Mouse (Mus musculus) heart, adult 2 months (tissue): ENCODE measurements around the gene Gsdma2. TPM values are rescaled to one million over a fixed set of nuclear protein-coding genes. Genes with fewer than 3 reads are reported as not detected.
A peak's percentile ranks its signal among the peaks of the same experiment; 100 is the strongest.

Experiments
- DNase-seq, 2 experiments: peaks; one replicate each; pipeline ENCODE4 v3.0.0; 2021
- H3K27ac ChIP-seq: fragments of 200-600 bp; 2 replicates; pipeline ENCODE4 v1.8.1; 2022
- H3K27me3 ChIP-seq: fragments of 200-500 bp; 2 replicates; pipeline ENCODE4 v1.6.1; 2012; ENCODE audit warnings: mild to moderate bottlenecking, low read length, inconsistent platforms, mixed read lengths; ENCODE audit not compliant: control insufficient read depth, insufficient read depth
- H3K36me3 ChIP-seq: fragments of 200-500 bp; 2 replicates; pipeline ENCODE4 v1.6.1; 2012; ENCODE audit warnings: low read length, inconsistent platforms; ENCODE audit not compliant: control insufficient read depth, insufficient read depth
- H3K4me1 ChIP-seq: fragments of 200-500 bp; 2 replicates; pipeline ENCODE4 v1.6.1; 2011; ENCODE audit warnings: low read length; ENCODE audit not compliant: control insufficient read depth, insufficient read depth
- H3K4me3 ChIP-seq: fragments of 200-600 bp; 2 replicates; pipeline ENCODE4 v1.8.1; 2022
- H3K79me2 ChIP-seq: fragments of 200-500 bp; replicated peaks from 2 replicates; pipeline ENCODE4 v1.6.1; 2012; ENCODE audit warnings: mild to moderate bottlenecking, inconsistent platforms, low read length, moderate library complexity, mixed read lengths; ENCODE audit not compliant: control insufficient read depth, insufficient read depth
- H3K9ac ChIP-seq: fragments of 200-500 bp; 2 replicates; pipeline ENCODE4 v1.6.1; 2012; ENCODE audit warnings: low read depth, mild to moderate bottlenecking, control low read depth, inconsistent platforms, low read length, mixed read lengths
- CTCF ChIP-seq: fragments of 200-600 bp; IDR thresholded peaks from 2 replicates; pipeline ENCODE4 v1.8.1; 2022; ENCODE audit warnings: antibody characterized with exemption, mild to moderate bottlenecking, moderate library complexity
- EP300 ChIP-seq: fragments of 200-500 bp; IDR thresholded peaks from 2 replicates; pipeline ENCODE4 v1.6.1; 2011; ENCODE audit warnings: low read depth, low read length, control low read depth; ENCODE audit not compliant: insufficient read depth
- POLR2A ChIP-seq: fragments of 200-500 bp; IDR thresholded peaks from 2 replicates; pipeline ENCODE4 v1.6.1; 2011; ENCODE audit warnings: mild to moderate bottlenecking, low read depth, low read length, control low read depth; ENCODE audit not compliant: insufficient read depth
- WGBS: fragments of 180-500 bp; shearing (Covaris S2); methylation state at CpG from one replicate; pipeline ENCODE4 v1.1.7; 2018; 5-methylcytosine and 5-hydroxymethylcytosine counted together
- intact Hi-C: fragments of 180-260 bp; cut with DNase I; formaldehyde crosslinking; loops from one replicate; pipeline ENCODE4 v1.15.1; 2025
- polyA plus RNA-seq: library from polyadenylated mRNA; depleted of rRNA; stranded (reverse); fragments of >200 nt; gene quantifications from 2 replicates; pipeline ENCODE4 v1.2.3, GENCODE M21; 2012; rRNA removed
- total RNA-seq, 2 experiments: library from RNA; stranded (reverse); gene quantifications; 2 replicates each; pipeline ENCODE4 v1.2.3; 2021

Gene Gsdma2
- total and polyA plus RNA-seq, 3 experiments: not detected

DNA sequence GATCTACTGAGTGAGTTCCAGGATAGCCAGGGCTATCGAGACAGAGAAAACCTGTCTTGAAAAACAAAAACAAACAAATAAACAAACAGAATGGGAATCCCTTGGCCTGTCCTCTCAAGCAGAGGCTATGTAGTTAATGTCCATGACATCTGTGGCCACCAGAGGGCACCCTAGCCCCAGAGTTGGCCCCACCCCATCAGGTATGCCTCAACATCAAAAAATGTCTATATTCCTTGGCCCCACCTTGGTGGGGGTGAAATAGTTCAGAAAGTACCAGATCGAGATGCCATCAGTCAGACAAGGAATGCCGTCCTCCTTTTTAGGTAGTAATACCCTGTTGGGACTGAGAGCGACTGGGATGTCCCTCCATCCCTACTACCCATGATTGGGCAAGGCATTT, 53.4 kb downstream of the Gsdma2 start:
- TF ChIP-seq EP300 (peak; percentile 81; the same call in 1 of the 2 replicates), CTCF (peak; percentile 93), POLR2A (no peak)
- H3K4me3 ChIP-seq: no peak overlapping the region
- no peak overlapping the region for H3K9ac ChIP-seq
- DNase-seq: peak; percentile 76 to 88
- intact Hi-C loops: loop anchor here (1.0 to 5.0 kb wide), 5 partner anchors 9 to 207 kb away; partner anchors contain the start of gene Cdc6
- H3K36me3 ChIP-seq: no peaks in the 10 kb centered on the region
- no peak overlapping the region for H3K27ac ChIP-seq
- no peaks in the 10 kb centered on the region for H3K27me3 ChIP-seq
- H3K79me2 ChIP-seq: no peaks in the 10 kb centered on the region
- 28% methylated on average over 4 of the region's 4 CpGs for WGBS
- H3K4me1 ChIP-seq: peaks cover 4% of the 10 kb centered on the region

DNA sequence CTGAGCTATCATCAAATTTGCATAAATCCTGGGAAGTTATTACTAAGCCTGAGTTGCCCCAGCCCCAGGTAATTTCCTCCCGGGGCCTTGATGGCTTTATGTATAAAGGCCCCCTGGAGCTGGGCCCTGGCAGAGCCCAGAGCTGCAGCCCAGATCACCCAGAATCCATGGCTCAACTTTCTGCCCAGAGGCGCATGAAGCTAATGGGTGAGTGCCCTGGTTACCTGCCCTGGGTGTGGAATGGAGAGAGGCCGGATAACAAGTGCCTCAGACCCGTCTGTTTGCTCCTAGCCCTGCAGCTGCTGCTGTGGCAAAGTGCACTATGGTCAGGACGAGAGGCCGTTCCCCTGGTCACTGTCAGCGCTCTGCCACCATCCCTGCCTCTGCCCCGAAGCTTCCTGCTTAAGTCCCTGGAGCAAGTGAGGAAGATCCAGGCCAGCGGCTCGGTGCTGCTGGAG, 54.7 kb downstream of the Gsdma2 start, which contains the start of gene Csf3:
Gene Csf3, plus strand, starts transcription at position 51 of the 458 bp plus-strand sequence.
- H3K4me3 ChIP-seq: no peak within 1 kb of the TSS
- WGBS: 79% methylated on average over 10 of the region's 10 CpGs
- no peak within 1 kb of the TSS for H3K9ac ChIP-seq
- H3K27me3 ChIP-seq: no peaks in the 10 kb centered on the region
- peak in 1 of 2 experiments; percentile 16 for DNase-seq
- H3K27ac ChIP-seq: no peak within 1 kb of the TSS
- H3K4me1 ChIP-seq: peaks cover 4% of the 10 kb centered on the region; the same call in 1 of the 2 replicates
- no peaks in the 10 kb centered on the region for H3K36me3 ChIP-seq
- no peaks in the 10 kb centered on the region for H3K79me2 ChIP-seq
- TF ChIP-seq EP300: no peak
- no peak for TF ChIP-seq CTCF
- no peak for TF ChIP-seq POLR2A
- intact Hi-C loops: loop anchor here (5.0 kb wide), 2 partner anchors 36 to 206 kb away; partner anchors contain the start of gene Cdc6

DNA sequence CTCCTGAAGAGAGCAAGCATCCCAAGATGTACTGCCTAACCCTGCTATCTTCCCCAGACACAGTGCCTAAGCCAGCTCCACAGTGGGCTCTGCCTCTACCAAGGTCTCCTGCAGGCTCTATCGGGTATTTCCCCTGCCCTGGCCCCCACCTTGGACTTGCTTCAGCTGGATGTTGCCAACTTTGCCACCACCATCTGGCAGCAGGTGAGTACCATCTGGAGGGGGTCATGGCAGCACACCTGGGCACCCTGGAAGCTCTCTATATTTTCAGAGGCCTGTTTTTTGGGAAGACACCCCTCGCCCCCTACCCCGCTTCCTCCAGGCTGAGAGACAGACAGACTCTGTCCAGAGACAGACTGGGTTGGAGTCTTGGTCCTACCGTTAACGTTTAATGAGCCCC, 55.8 kb downstream of the Gsdma2 start:
- H3K27ac ChIP-seq: no peak overlapping the region
- H3K79me2 ChIP-seq: no peaks in the 10 kb centered on the region
- H3K36me3 ChIP-seq: no peaks in the 10 kb centered on the region
- 70% methylated on average over 5 of the region's 5 CpGs for WGBS
- no peaks in the 10 kb centered on the region for H3K27me3 ChIP-seq
- H3K4me1 ChIP-seq: peaks cover 4% of the 10 kb centered on the region; the same call in 1 of the 2 replicates
- no peak overlapping the region for H3K9ac ChIP-seq
- H3K4me3 ChIP-seq: no peak overlapping the region
- peak in 1 of 2 experiments; percentile 17 for DNase-seq
- intact Hi-C loops: loop anchor here (5.0 kb wide), 2 partner anchors 35 to 205 kb away; partner anchors contain the start of gene Cdc6
- no peak for TF ChIP-seq POLR2A
- TF ChIP-seq EP300: no peak
- no peak for TF ChIP-seq CTCF

DNA sequence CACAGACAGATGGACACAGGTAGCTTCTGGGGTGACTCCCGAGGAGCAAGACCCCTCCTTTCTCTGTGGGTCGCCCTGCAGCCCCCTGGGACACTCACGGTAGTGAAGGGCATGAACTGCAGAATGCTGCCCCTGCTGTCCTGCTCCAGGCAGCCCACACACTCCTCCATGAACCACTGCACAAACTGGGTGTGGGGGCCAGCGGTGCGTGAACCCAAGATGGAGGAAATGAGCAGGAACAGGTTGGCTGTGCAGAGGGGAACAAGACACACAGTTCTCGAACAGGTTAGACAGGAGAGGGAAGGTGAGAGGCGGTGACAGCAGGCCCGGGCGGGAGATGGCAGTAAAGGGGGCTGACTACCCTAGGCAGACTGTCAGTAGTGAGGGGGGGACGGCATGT, 58.5 kb downstream of the Gsdma2 start:
- Histone ChIP-seq H3K27me3 (no peaks in the 10 kb centered on the region), H3K36me3 (peaks cover 2% of the 10 kb centered on the region; the same call in 1 of the 2 replicates), H3K27ac (no peak overlapping the region), H3K79me2 (no peaks in the 10 kb centered on the region), H3K4me3 (no peak overlapping the region), H3K9ac (no peak overlapping the region), H3K4me1 (peaks cover 21% of the 10 kb centered on the region)
- 88% methylated on average over 10 of the region's 10 CpGs for WGBS
- intact Hi-C loops: no loop called here
- TF ChIP-seq CTCF (no peak), POLR2A (no peak), EP300 (no peak)
- DNase-seq: no peak

Other genes with a start within 250 kb of the Gsdma2 start
- 1 to 10 TPM; 7.7 to 8.5 TPM for gene Pgap3, start 246.3 kb upstream of the Gsdma2 start, total RNA-seq
- 18.8 and 21.1 TPM in 2 replicates for gene Pgap3, start 246.3 kb upstream of the Gsdma2 start, polyA plus RNA-seq
- gene Erbb2, start 234.3 kb upstream of the Gsdma2 start, total RNA-seq: 1 to 10 TPM; 6.6 to 6.9 TPM
- gene Erbb2, start 234.3 kb upstream of the Gsdma2 start, polyA plus RNA-seq: 8.4 and 9.2 TPM in 2 replicates
- 10 to 100 TPM; 61.6 to 63.6 TPM for gene Mien1, start 207.8 kb upstream of the Gsdma2 start, total RNA-seq
- 53.5 and 80.0 TPM in 2 replicates for gene Mien1, start 207.8 kb upstream of the Gsdma2 start, polyA plus RNA-seq
- gene Grb7, start 200.4 kb upstream of the Gsdma2 start, total RNA-seq: under 1 TPM; 0.11 to 0.31 TPM
- gene Grb7, start 200.4 kb upstream of the Gsdma2 start, polyA plus RNA-seq: 0.56 and 0.72 TPM in 2 replicates
- gene Ikzf3, start 100.7 kb upstream of the Gsdma2 start, total RNA-seq: 1 to 10 TPM in 1 of 2 experiments, under 1 TPM in 1; 0.94 to 1.5 TPM
- gene Ikzf3, start 100.7 kb upstream of the Gsdma2 start, polyA plus RNA-seq: 0.61 and 1.5 TPM in 2 replicates
- gene Zpbp2, start 95.7 kb upstream of the Gsdma2 start, total RNA-seq: not detected
- 0.23 TPM in 1 of 2 replicates, not detected in the other for gene Zpbp2, start 95.7 kb upstream of the Gsdma2 start, polyA plus RNA-seq
- 10 to 100 TPM; 40.2 to 40.9 TPM for gene Ormdl3, start 59.4 kb upstream of the Gsdma2 start, total RNA-seq
- gene Ormdl3, start 59.4 kb upstream of the Gsdma2 start, polyA plus RNA-seq: 61.2 and 63.8 TPM in 2 replicates
- gene Lrrc3c, start 48.5 kb upstream of the Gsdma2 start, total RNA-seq: not detected
- gene Lrrc3c, start 48.5 kb upstream of the Gsdma2 start, polyA plus RNA-seq: not detected in 2 replicates
- gene Gm12355, start 21.1 kb upstream of the Gsdma2 start, total RNA-seq: 10 to 100 TPM in 1 of 2 experiments, 1 to 10 TPM in 1; 7.9 to 10.8 TPM
- not detected in 2 replicates for gene Gm12355, start 21.1 kb upstream of the Gsdma2 start, polyA plus RNA-seq
- 1 to 10 TPM; 2.7 to 2.9 TPM for gene Gsdma3, start 20.4 kb upstream of the Gsdma2 start, total RNA-seq
- not detected in 2 replicates for gene Gsdma3, start 20.4 kb upstream of the Gsdma2 start, polyA plus RNA-seq
- gene Gsdma, start 17.6 kb downstream of the Gsdma2 start, total RNA-seq: not detected
- 0.04 TPM in 1 of 2 replicates, not detected in the other for gene Gsdma, start 17.6 kb downstream of the Gsdma2 start, polyA plus RNA-seq
- gene Psmd3, start 35.8 kb downstream of the Gsdma2 start, total RNA-seq: 100 to 1,000 TPM in 1 of 2 experiments, 10 to 100 TPM in 1; 89.5 to 105 TPM
- gene Psmd3, start 35.8 kb downstream of the Gsdma2 start, polyA plus RNA-seq: 144 and 173 TPM in 2 replicates
- not detected for gene Csf3, start 54.5 kb downstream of the Gsdma2 start, total RNA-seq
- gene Csf3, start 54.5 kb downstream of the Gsdma2 start, polyA plus RNA-seq: not detected in 2 replicates
- gene Med24, start 82.7 kb downstream of the Gsdma2 start, total RNA-seq: 10 to 100 TPM; 41.6 to 48.1 TPM
- 54.5 and 65.2 TPM in 2 replicates for gene Med24, start 82.7 kb downstream of the Gsdma2 start, polyA plus RNA-seq
- 100 to 1,000 TPM; 103 to 105 TPM for gene Thra, start 93.9 kb downstream of the Gsdma2 start, total RNA-seq
- 89.4 and 104 TPM in 2 replicates for gene Thra, start 93.9 kb downstream of the Gsdma2 start, polyA plus RNA-seq
- gene Nr1d1, start 128.6 kb downstream of the Gsdma2 start, total RNA-seq: 100 to 1,000 TPM in 1 of 2 experiments, 10 to 100 TPM in 1; 35.5 to 111 TPM
- 190 and 208 TPM in 2 replicates for gene Nr1d1, start 128.6 kb downstream of the Gsdma2 start, polyA plus RNA-seq
- 10 to 100 TPM; 68.9 to 75.3 TPM for gene Msl1, start 148.8 kb downstream of the Gsdma2 start, total RNA-seq
- 21.9 and 44.4 TPM in 2 replicates for gene Msl1, start 148.8 kb downstream of the Gsdma2 start, polyA plus RNA-seq
- gene Casc3, start 158.1 kb downstream of the Gsdma2 start, total RNA-seq: 10 to 100 TPM; 18.7 to 20.7 TPM
- gene Casc3, start 158.1 kb downstream of the Gsdma2 start, polyA plus RNA-seq: 17.5 and 25.2 TPM in 2 replicates
- gene Rapgefl1, start 190.0 kb downstream of the Gsdma2 start, total RNA-seq: under 1 TPM; 0.50 to 0.77 TPM
- gene Rapgefl1, start 190.0 kb downstream of the Gsdma2 start, polyA plus RNA-seq: 2.8 and 3.0 TPM in 2 replicates
- 1 to 10 TPM; 9.1 to 9.6 TPM for gene Wipf2, start 216.9 kb downstream of the Gsdma2 start, total RNA-seq
- gene Wipf2, start 216.9 kb downstream of the Gsdma2 start, polyA plus RNA-seq: 4.0 and 5.1 TPM in 2 replicates